Mouse (Mus musculus): ENCODE data around the gene Foxn3.

Foxn3 gene

DNA sequence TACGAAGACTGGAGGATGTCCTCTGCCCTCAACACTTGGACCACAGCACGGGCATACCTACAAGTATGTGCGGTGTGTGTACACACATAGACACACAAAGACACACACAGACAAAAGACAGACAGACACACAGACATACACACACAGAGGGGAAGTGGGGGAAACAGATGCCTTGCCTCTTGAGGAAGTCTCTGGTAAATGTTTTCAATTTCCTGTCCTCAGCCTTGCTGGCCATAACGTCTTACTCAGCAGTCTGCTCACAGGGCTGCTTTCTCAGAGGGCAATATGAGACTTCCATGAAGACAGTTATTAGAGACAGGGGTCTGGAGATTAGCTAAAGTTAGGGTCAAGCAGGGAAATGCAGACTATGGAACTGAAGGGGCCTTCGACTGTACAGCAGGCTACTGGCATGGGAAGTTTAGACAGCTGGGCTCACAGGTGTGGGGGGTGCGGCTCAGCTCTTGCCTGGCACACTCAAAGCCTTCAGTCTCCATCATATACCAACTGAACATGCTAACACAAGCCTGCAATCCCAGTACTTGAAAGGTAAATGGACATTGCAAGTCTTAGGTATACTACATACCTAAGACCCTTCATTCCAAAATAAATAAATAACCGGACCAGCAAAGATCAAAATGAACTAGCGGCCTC is 278.8 kb downstream of the Foxn3 start:
- no peak for DNase-seq

- no peak for DNase-seq
Observed at GRCm38 (mm10) chr12:99280826-99281225, 282.6 kb downstream of the Foxn3 start.

DNA sequence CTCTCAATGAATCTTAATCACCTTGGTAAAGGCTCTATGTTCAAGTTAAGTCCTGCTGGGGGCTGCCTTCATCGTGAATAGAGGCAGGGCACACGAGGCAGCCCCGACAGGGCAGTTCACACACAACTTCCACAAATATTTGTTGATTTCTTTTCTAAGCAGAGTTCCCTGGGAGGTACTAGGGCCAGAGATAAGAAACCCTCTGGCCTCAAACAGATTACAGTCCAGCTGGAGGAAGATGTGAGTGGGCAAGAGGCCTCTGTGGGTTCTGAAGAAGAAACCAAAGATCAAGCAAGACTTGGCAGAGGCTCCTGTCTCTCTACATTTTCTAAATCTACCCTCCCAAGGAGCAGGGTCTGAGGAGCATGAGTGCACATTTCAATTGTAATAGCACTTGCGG is 283.1 kb downstream of the Foxn3 start:
- no peak for DNase-seq

GRCm38 (mm10) chr12:99279426-99279825 is 284.0 kb downstream of the Foxn3 start:
- DNase-seq: no peak

- no peak for DNase-seq
Observed at GRCm38 (mm10) chr12:99274589-99274988, 288.8 kb downstream of the Foxn3 start.

DNA sequence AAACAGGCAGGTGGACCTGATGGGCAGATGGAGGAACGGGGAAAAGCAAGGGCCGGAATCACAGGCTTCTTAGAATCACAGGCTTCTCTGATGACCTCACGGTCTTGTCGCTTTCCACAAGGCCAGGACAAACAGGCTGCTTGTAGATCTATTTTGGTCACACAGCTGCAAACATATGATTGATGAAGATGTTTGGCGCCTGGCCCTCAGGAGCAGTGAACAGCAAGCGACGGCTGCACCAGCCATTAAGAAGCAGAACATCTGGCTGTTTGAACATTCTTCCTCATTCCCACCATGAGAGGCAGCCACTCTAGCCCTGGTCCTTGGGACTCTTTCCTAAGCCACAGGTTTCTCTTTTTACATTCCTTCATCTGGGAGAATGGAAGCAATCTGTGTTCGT is 294.0 kb downstream of the Foxn3 start:
- peak; percentile 76 to 80 for DNase-seq

- no peak for DNase-seq
Observed at GRCm38 (mm10) chr12:99268954-99269353, 294.4 kb downstream of the Foxn3 start.

- DNase-seq: no peak
Observed at GRCm38 (mm10) chr12:99267732-99268131, 295.6 kb downstream of the Foxn3 start.

- DNase-seq: no peak
Observed at GRCm38 (mm10) chr12:99266434-99266833, 296.9 kb downstream of the Foxn3 start.

DNA sequence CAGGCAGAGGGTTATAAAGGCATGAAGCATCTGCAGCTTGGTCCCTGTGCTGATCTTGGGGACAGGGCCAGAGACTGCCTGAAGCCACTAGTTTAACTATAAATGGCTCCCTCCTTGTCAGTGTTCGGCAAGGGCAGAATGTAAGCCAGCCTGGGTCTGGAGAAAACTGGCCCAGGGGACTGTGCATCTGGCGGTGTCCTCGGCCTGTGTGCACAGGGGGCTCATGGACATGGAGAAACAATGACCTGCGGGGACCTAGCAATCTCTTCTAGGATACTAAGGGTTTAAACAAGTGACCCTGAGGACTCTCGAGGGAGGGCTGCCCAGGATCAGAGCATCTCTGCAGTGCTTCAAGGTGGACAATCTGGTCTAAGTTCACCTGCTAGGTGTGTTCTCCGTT is 297.6 kb downstream of the Foxn3 start:
- no peak for DNase-seq

GRCm38 (mm10) chr12:99264386-99264785 is 299.0 kb downstream of the Foxn3 start:
- DNase-seq: no peak

GRCm38 (mm10) chr12:99263592-99264335 is 299.6 kb downstream of the Foxn3 start:
- no peak for DNase-seq

GRCm38 (mm10) chr12:99262840-99263239 is 300.5 kb downstream of the Foxn3 start:
- no peak for DNase-seq

DNA sequence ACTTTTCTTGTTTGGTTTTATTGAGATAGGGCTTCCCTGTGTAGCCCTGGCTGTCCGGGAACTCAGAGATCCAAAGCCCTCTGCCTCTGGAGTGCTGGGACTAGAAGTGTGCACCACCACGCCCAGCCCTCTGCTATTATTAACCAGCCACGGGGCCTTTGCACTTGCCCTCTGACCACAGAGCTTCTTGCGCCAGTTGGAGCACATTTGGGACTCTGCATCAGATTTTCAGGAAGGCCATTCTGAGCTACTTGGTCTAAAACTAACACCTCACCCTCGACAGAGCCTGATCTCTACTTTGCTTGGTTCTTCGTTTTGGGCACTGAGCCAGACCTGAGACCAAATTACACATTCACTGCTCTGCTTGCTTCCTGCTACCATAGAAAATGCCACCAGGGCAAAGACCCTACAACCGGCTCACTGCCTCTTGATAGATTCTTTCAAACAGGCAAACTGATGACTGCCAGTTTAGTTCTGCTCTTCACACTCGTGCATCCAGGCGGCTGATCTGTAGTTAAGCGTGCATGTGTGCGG is 301.2 kb downstream of the Foxn3 start:
- no peak for DNase-seq

DNA sequence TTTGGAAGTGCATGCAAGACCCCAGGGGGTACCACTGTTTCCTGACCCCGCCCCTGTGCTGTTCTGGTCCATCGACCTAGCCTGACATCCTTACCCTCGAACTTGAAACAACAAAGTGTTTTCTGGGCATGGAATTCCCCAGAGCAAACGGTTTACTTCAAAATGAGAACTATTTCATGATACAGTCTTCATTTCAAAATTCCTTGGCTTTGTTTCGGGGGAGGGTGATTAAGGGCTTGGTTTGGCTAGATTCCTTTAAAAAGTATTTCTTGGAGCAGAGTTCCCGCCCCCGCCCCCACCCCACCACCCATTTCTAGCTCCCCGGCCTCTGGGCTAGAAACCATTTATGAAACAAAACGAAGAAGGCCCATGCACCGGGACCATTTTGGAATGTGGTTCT is 303.2 kb downstream of the Foxn3 start:
- peak; percentile 34 to 42 for DNase-seq

- no peak for DNase-seq
Observed at GRCm38 (mm10) chr12:99257570-99257969, 305.8 kb downstream of the Foxn3 start.

DNA sequence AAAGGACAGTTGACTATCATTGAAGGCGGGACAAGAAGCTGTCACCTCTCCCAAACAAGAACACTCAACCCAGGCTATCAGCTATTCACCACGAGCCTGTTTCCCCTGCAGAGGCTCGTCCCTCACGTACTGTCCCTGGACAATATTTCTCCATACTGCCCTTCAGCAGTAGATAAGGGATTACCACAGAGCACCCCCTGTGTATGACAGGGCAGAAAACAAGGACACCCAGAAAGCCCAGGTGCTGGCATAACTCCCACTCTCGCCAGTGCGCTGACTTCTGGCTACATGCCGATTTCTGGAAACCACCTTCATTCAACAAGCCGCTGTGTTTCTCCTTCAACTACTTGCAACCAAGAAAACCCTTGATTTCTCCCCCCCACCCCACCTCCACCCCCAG is 306.4 kb downstream of the Foxn3 start:
- DNase-seq: no peak

DNA sequence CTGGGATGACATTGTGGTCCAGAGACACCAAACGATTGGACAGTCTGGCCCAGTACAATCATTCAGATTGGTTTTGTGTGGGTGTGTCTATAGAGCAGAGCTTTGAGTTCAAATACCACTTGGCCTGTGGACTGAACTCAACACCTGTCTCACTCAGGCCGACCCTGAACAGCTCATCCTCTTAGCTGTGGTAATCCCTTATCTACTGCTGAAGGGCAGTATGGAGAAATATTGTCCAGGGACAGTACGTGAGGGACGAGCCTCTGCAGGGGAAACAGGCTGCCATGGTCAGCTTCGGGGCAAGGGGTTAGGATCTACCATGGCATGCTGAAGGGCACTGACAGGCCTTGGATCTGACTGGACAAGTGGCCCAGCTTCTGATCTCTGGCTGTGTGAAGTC is 306.9 kb downstream of the Foxn3 start:
- DNase-seq: no peak

DNA sequence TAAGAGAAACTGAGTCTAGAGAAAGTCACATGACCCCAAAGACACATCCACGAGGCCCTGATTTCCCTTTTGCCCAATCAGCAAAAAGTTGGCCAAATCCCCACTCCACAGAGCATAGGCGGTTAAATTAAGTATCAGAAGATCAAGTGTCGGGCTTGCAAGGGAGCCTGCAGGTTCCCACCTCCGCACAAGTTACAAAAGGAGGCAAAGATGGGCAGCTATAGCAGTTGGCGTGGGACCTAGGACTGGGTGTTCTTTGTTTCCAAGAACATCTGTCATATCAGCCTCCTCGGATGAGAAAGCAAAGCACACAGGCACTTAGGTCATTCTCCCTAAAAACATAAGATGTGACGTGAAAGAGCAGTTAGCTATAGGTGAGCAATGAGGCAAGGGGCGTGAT is 308.9 kb downstream of the Foxn3 start:
- DNase-seq: no peak

DNA sequence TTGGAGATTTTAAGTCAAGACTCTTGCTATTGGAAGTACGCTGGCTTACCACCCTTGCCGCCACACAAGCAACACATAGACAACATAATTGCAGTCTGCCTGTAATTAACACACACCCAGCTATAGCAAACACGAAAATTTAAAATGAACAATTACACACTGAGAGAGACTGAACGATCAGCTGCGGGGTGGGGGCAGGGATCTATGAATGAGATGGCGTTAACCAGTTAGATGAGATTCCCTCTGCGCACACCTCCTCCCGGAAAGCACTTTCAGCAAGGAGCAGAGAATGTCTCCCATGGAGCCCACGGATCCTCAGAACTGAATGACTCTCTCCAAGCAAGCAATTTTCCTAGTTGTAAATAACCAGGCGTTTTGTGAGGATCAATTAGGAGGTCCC is 309.8 kb downstream of the Foxn3 start:
- no peak for DNase-seq

DNA sequence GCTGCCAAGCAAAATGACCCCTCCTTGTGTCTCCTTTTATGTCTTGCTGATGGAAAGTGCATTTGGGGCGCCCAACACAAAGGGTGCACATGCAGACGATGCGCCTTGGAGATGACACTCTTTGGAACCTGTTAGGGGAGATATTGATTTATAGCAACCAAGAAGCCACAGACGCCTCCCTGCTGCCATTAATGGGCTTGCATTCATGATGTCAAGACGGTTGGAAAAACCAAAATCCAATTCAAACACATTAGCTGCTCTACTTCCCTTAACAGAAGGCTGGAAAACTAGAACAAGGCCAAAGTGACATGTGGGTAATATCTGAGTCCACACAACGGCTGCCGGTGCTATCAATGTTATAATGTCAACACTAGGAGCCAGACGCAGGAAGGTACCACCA is 314.8 kb downstream of the Foxn3 start:
- no peak for DNase-seq

GRCm38 (mm10) chr12:99247939-99248338 is 315.4 kb downstream of the Foxn3 start:
- no peak for DNase-seq

DNA sequence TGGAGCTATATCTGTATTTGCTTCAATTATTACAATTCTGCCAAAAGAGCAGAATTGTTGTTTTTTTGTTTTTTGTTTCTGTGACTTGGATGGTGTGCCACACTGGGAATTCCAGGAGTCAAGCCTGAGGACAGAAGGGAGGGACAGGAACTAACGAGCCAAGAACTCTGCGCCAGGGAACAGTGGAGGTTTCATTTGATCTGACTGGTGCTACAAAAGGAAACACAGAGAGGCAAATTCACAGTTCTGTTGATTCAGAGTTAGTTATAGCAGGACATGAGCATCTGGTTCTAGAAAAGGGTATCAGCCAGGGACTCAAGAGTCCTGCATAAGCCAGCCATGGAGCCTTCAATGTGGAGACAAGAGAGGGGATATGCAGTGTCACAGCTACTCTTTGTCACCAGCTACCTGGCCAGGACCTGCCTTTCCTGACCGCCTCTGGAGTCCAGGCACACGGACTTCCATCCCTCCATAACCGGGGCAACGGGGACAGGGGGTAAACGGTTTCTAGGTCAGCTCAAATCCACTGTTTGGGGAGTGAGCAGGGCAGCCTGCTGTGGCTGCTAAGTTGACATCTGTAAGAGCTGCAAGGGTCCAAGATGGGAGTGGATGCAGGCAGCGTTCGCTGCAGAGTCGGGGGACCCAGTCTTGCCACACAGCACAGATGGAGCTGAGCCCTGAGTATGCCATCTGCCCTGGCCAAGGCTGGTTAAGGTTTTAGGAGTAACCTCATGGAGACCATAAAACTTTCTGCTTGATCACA is 316.2 kb downstream of the Foxn3 start:
- DNase-seq: no peak

- DNase-seq: no peak
Observed at GRCm38 (mm10) chr12:99244673-99245072, 318.7 kb downstream of the Foxn3 start.
